Mouse (Mus musculus) G1E-ER4 (cell line): ENCODE measurements around the gene Olfr1381. TPM values are rescaled to one million over a fixed set of nuclear protein-coding genes. Genes with fewer than 3 reads are reported as not detected.
"Not testable (repeated sequence)": the region's sequence is repeated elsewhere in the genome, so short reads cannot be mapped to it uniquely, and the experiment has no call there.

Experiments
- GATA1 ChIP-seq: IDR thresholded peaks from one replicate; pipeline ENCODE4 v1.8.0; 2012; ENCODE audit warnings: low read length, inconsistent platforms
- polyA plus RNA-seq: library from polyadenylated mRNA; stranded (reverse); fragments of >175 nt; gene quantifications from 2 replicates; pipeline ENCODE4 v1.2.3, GENCODE M21; 2012

The Olfr1381 gene
- not detected in 2 replicates for polyA plus RNA-seq

DNA sequence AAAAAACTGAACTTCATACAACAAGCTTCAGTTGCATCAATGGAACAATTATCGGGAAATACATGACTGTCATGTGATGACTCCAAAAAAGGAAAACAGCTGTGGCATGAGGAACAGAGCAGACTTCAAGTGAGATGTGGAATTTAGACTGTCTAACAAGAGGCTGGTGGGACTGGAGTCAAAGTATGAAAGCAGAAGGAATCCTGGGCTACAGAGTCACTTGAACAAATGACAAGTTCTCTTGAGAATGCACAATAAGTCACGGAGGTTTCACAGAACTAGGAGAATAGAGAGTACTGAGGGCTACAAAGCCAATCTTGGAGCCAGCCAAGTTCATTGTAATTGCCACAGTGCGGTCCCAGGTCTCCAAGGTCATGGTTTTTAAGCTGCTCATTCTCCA is at the start of gene Olfr1381:
Gene Olfr1381, plus strand, starts transcription at position 301 of the 400 bp plus-strand sequence.
- TF ChIP-seq GATA1: not testable (repeated sequence)

DNA sequence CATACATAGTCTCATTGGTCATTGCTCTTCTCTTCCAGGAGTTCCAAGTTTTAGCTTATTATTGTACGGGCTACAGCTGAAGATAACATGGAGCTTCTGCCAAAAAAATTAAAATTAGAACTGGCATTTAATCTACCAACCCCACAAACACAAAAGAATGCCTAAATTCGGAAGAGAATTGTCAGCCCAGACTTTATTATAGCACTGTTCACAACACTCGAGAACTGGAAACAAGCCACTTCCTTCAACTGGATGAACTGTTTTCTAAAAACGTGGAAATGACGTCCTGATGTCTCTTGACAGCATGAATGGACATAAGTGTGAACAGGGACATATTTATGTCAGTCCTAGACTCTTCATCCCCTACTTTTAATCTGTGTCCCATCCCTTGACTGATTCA is 25.2 kb upstream of the Olfr1381 start:
- no peak for TF ChIP-seq GATA1

GRCm38 (mm10) chr11:49519348-49519747 is 23.9 kb upstream of the Olfr1381 start, which contains the start of gene Olfr1383:
Gene Olfr1383 (plus strand): TSS chr11:49519648.
- no peak for TF ChIP-seq GATA1

- TF ChIP-seq GATA1: no peak
Observed at GRCm38 (mm10) chr11:49527947-49528346, 15.3 kb upstream of the Olfr1381 start, which contains the start of gene Olfr1382. Gene Olfr1382 (plus strand): TSS chr11:49528247.

DNA sequence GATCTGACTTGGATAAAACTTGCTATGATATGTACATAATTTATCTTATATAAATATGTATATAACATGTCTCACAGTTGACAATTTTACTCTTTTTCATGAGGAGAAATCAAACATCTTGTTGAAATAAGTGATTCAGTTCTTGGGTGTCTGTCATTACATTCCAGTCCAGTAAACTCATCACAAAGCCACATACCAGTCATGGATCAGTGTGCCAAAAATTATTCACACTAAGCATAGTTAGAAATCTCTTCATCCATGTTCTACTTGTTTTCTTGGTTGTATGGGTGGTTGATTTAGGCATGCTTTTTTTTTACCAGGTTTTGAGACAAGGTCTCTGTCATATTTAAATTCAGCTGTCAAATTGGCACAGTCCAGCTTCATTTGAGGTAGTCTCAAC is 10.5 kb upstream of the Olfr1381 start:
- no peak for TF ChIP-seq GATA1

GRCm38 (mm10) chr11:49556578-49556977 is 13.3 kb downstream of the Olfr1381 start, which contains the start of gene Olfr1380:
Gene Olfr1380 (plus strand): TSS chr11:49556878.
- TF ChIP-seq GATA1: not testable (repeated sequence)

- no peak for TF ChIP-seq GATA1
Observed at GRCm38 (mm10) chr11:49590213-49590612, 47.0 kb downstream of the Olfr1381 start.

Other genes with a start within 250 kb of the Olfr1381 start
- gene Olfr10, start 238.7 kb upstream of the Olfr1381 start, polyA plus RNA-seq: not detected in 2 replicates
- gene Olfr1391, start 220.7 kb upstream of the Olfr1381 start, polyA plus RNA-seq: not detected in 2 replicates
- gene Olfr1390, start 208.3 kb upstream of the Olfr1381 start, polyA plus RNA-seq: not detected in 2 replicates
- gene Olfr1389, start 120.4 kb upstream of the Olfr1381 start, polyA plus RNA-seq: not detected in 2 replicates
- gene Olfr1388, start 106.8 kb upstream of the Olfr1381 start, polyA plus RNA-seq: 0.03 TPM in 1 of 2 replicates, not detected in the other
- gene Olfr1387, start 88.1 kb upstream of the Olfr1381 start, polyA plus RNA-seq: not detected in 2 replicates
- not detected in 2 replicates for gene Olfr1386, start 78.4 kb upstream of the Olfr1381 start, polyA plus RNA-seq
- gene Olfr1385, start 54.4 kb upstream of the Olfr1381 start, polyA plus RNA-seq: not detected in 2 replicates
- not detected in 2 replicates for gene Olfr1384, start 36.7 kb upstream of the Olfr1381 start, polyA plus RNA-seq
- not detected in 2 replicates for gene Olfr1383, start 23.8 kb upstream of the Olfr1381 start, polyA plus RNA-seq
- gene Olfr1382, start 15.2 kb upstream of the Olfr1381 start, polyA plus RNA-seq: not detected in 2 replicates
- gene Olfr1380, start 13.4 kb downstream of the Olfr1381 start, polyA plus RNA-seq: not detected in 2 replicates
- gene Flt4, start 65.8 kb downstream of the Olfr1381 start, polyA plus RNA-seq: 0.03 TPM in 1 of 2 replicates, not detected in the other
- not detected in 2 replicates for gene Scgb3a1, start 120.2 kb downstream of the Olfr1381 start, polyA plus RNA-seq
- gene Cnot6, start 169.3 kb downstream of the Olfr1381 start, polyA plus RNA-seq: 41.5 and 58.5 TPM in 2 replicates